Mouse (Mus musculus): ENCODE measurements around the gene Olfr61. TPM values are rescaled to one million over a fixed set of nuclear protein-coding genes. Genes with fewer than 3 reads are reported as not detected.
A peak's percentile ranks its signal among the peaks of the same experiment; 100 is the strongest.
"Not testable (repeated sequence)": the region's sequence is repeated elsewhere in the genome, so short reads cannot be mapped to it uniquely, and the experiment has no call there.

Gene Olfr61
- polyA plus RNA-seq (2015; fragmentation: Nextera tagmentation; extraction: Ambion mirVana), result not detected in 2 replicates

- not testable (repeated sequence) for H3K27ac ChIP-seq (ENCODE audit: low read length); H3K27me3 ChIP-seq (replicated peaks; ENCODE audit: control insufficient read depth, insufficient read depth, low read length); H3K9me3 ChIP-seq (ENCODE audit: control insufficient read depth, low read length); H3K36me3 ChIP-seq (ENCODE audit: control insufficient read depth, insufficient read depth); H3K9ac ChIP-seq (replicated peaks; ENCODE audit: low read depth, low read length); H3K4me3 ChIP-seq (replicated peaks; ENCODE audit: low read length); ATAC-seq; H3K4me1 ChIP-seq (replicated peaks; ENCODE audit: control insufficient read depth, insufficient read depth, low read length); H3K4me2 ChIP-seq (ENCODE audit: low read length)
- 92% methylated on average over 3 of the region's 3 CpGs for WGBS
Observed at GRCm38 (mm10) chr7:140628670-140629069, at the start of gene Olfr61. Olfr61 (plus strand) TSS chr7:140628970.

- 83% methylated on average over 2 of the region's 2 CpGs for WGBS
- H3K36me3 ChIP-seq (ENCODE audit: control insufficient read depth, insufficient read depth); H3K27ac ChIP-seq (ENCODE audit: low read length); H3K27me3 ChIP-seq (replicated peaks; ENCODE audit: control insufficient read depth, insufficient read depth, low read length); H3K4me3 ChIP-seq (replicated peaks; ENCODE audit: low read length); ATAC-seq; H3K4me1 ChIP-seq (replicated peaks; ENCODE audit: control insufficient read depth, insufficient read depth, low read length); H3K9me3 ChIP-seq (ENCODE audit: control insufficient read depth, low read length); H3K9ac ChIP-seq (replicated peaks; ENCODE audit: low read depth, low read length); H3K4me2 ChIP-seq (ENCODE audit: low read length): not testable (repeated sequence)
Observed at GRCm38 (mm10) chr7:140600969-140601368, 27.8 kb upstream of the Olfr61 start, which contains the start of gene Olfr46. Olfr46 (plus strand) TSS chr7:140601269.

DNA sequence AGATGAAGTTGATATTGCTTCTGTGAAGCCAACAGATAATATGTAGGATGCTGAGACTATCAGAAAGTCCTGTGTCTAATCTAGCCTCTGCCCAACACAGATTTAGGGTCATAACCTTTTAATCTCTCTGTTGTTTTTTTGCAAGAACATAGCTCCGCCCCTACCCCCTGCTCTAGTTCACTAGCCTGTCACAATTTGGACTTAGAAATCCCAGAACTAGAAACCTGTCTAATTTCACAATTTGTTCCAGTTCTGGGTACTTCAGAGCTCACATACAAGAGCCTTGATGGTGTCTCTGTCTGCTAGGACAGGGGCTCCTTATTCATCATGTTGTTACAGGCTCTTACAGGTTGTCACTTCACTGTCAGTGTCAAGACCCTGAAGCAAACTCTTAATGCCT, 1.8 kb downstream of the Olfr61 start:
- Histone ChIP-seq H3K36me3 (ENCODE audit: control insufficient read depth, insufficient read depth) (no peaks in the 10 kb centered on the region), H3K27me3 (replicated peaks; ENCODE audit: control insufficient read depth, insufficient read depth, low read length) (no peaks in the 10 kb centered on the region), H3K9ac (replicated peaks; ENCODE audit: low read depth, low read length) (no peak overlapping the region), H3K4me3 (replicated peaks; ENCODE audit: low read length) (no peak overlapping the region), H3K4me2 (ENCODE audit: low read length) (no peak overlapping the region), H3K9me3 (ENCODE audit: control insufficient read depth, low read length) (no peaks in the 10 kb centered on the region), H3K4me1 (replicated peaks; ENCODE audit: control insufficient read depth, insufficient read depth, low read length) (no peaks in the 10 kb centered on the region), H3K27ac (ENCODE audit: low read length) (no peak overlapping the region)
- 65% methylated on average over 1 of the region's 1 CpGs for WGBS
- no peak for ATAC-seq

- Histone ChIP-seq H3K9ac (replicated peaks; ENCODE audit: low read depth, low read length) (no peak within 1 kb of the TSS), H3K4me3 (replicated peaks; ENCODE audit: low read length) (no peak within 1 kb of the TSS), H3K9me3 (ENCODE audit: control insufficient read depth, low read length) (no peaks in the 10 kb centered on the region), H3K27me3 (replicated peaks; ENCODE audit: control insufficient read depth, insufficient read depth, low read length) (no peaks in the 10 kb centered on the region), H3K36me3 (ENCODE audit: control insufficient read depth, insufficient read depth) (no peaks in the 10 kb centered on the region), H3K4me2 (ENCODE audit: low read length) (no peak within 1 kb of the TSS), H3K27ac (ENCODE audit: low read length) (no peak within 1 kb of the TSS), H3K4me1 (replicated peaks; ENCODE audit: control insufficient read depth, insufficient read depth, low read length) (no peaks in the 10 kb centered on the region)
- no peak for ATAC-seq
- 74% methylated on average over 1 of the region's 1 CpGs for WGBS
Observed at GRCm38 (mm10) chr7:140646152-140646551, 17.4 kb downstream of the Olfr61 start, which contains the start of gene Olfr53. Olfr53 (plus strand) TSS chr7:140646452.

DNA sequence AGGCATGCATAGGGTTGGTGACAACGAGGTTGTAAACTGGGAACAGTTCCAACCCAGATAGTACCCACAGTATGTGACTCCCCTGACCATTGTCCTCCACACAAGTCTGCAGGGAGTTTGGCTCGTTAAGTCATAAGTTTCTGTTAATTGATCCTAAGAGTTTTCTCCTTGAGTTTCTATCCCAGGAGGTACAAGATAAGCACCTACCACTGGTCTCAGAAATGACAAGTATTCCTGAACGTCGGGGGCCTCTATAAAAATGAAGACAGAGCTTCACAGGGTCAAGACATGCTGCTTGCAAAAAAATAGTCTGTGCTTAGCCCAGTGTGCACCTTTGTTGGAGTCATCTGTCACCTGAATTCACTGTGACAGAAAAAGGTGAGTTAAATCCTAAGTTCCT, 30.9 kb downstream of the Olfr61 start, which contains the start of gene Olfr539:
TSS of gene Olfr539 (plus strand) at position 301 of the 400 bp plus-strand sequence.
- Histone ChIP-seq H3K27me3 (replicated peaks; ENCODE audit: control insufficient read depth, insufficient read depth, low read length) (no peaks in the 10 kb centered on the region), H3K9me3 (ENCODE audit: control insufficient read depth, low read length) (no peaks in the 10 kb centered on the region), H3K4me2 (ENCODE audit: low read length) (no peak within 1 kb of the TSS), H3K4me3 (replicated peaks; ENCODE audit: low read length) (no peak within 1 kb of the TSS), H3K4me1 (replicated peaks; ENCODE audit: control insufficient read depth, insufficient read depth, low read length) (no peaks in the 10 kb centered on the region), H3K27ac (ENCODE audit: low read length) (no peak within 1 kb of the TSS), H3K36me3 (ENCODE audit: control insufficient read depth, insufficient read depth) (no peaks in the 10 kb centered on the region), H3K9ac (replicated peaks; ENCODE audit: low read depth, low read length) (no peak within 1 kb of the TSS)
- 61% methylated on average over 4 of the region's 4 CpGs for WGBS
- no peak for ATAC-seq

GRCm38 (mm10) chr7:140670693-140671092, 41.9 kb downstream of the Olfr61 start:
- not testable (repeated sequence) for H3K27me3 ChIP-seq (replicated peaks; ENCODE audit: control insufficient read depth, insufficient read depth, low read length); H3K27ac ChIP-seq (ENCODE audit: low read length); ATAC-seq; H3K9ac ChIP-seq (replicated peaks; ENCODE audit: low read depth, low read length); H3K9me3 ChIP-seq (ENCODE audit: control insufficient read depth, low read length); H3K4me1 ChIP-seq (replicated peaks; ENCODE audit: control insufficient read depth, insufficient read depth, low read length); H3K4me2 ChIP-seq (ENCODE audit: low read length); H3K36me3 ChIP-seq (ENCODE audit: control insufficient read depth, insufficient read depth); H3K4me3 ChIP-seq (replicated peaks; ENCODE audit: low read length)
- WGBS, result 87% methylated on average over 3 of the region's 3 CpGs

GRCm38 (mm10) chr7:140675863-140676262, 47.1 kb downstream of the Olfr61 start:
- no peak overlapping the region for H3K4me2 ChIP-seq (ENCODE audit: low read length)
- H3K9me3 ChIP-seq (ENCODE audit: control insufficient read depth, low read length), result no peaks in the 10 kb centered on the region
- 6% methylated on average over 4 of the region's 6 CpGs for WGBS
- no peak overlapping the region for H3K27ac ChIP-seq (ENCODE audit: low read length)
- no peak overlapping the region for H3K9ac ChIP-seq (replicated peaks; ENCODE audit: low read depth, low read length)
- no peaks in the 10 kb centered on the region for H3K4me1 ChIP-seq (replicated peaks; ENCODE audit: control insufficient read depth, insufficient read depth, low read length)
- H3K4me3 ChIP-seq (replicated peaks; ENCODE audit: low read length), result 0 out of 2 replicates have a peak overlapping the region, but pooled peaks have one; percentile 4
- H3K36me3 ChIP-seq (ENCODE audit: control insufficient read depth, insufficient read depth), result no peaks in the 10 kb centered on the region
- no peak for ATAC-seq
- no peaks in the 10 kb centered on the region for H3K27me3 ChIP-seq (replicated peaks; ENCODE audit: control insufficient read depth, insufficient read depth, low read length)

DNA sequence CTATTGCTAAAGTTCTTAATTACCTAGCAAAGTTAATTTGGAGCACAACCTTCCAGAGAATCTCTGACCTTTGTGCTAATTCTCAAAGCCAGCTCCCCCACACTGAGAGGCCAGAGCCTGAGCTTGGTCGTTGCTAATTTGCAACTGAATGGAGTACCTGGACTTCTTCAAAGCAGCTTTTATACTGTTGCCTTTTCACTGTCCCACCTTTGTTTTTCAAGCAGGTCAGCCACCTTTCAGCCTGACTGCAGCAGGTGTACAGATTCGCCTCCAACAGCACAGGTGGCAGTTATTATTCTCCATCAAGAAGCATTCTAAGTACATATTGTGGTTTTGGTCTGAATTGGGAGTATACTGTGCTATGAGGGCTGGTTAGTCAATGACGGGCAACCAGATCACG, 50.8 kb downstream of the Olfr61 start:
- not testable (repeated sequence) for ATAC-seq
- WGBS, result 68% methylated on average over 4 of the region's 4 CpGs

GRCm38 (mm10) chr7:140681651-140682050, 52.9 kb downstream of the Olfr61 start, which contains the start of gene Olfr45:
Olfr45 (plus strand) TSS chr7:140681951.
- Histone ChIP-seq H3K4me2 (ENCODE audit: low read length) (no peak within 1 kb of the TSS), H3K4me3 (replicated peaks; ENCODE audit: low read length) (no peak within 1 kb of the TSS)
- 76% methylated on average over 1 of the region's 1 CpGs for WGBS

More for the DNA sequence above, 50.8 kb downstream of the Olfr61 start:
- not testable (repeated sequence) for H3K4me3 ChIP-seq (replicated peaks; ENCODE audit: low read length); H3K36me3 ChIP-seq (ENCODE audit: control insufficient read depth, insufficient read depth); H3K9ac ChIP-seq (replicated peaks; ENCODE audit: low read depth, low read length); H3K4me2 ChIP-seq (ENCODE audit: low read length); H3K4me1 ChIP-seq (replicated peaks; ENCODE audit: control insufficient read depth, insufficient read depth, low read length); H3K27ac ChIP-seq (ENCODE audit: low read length); H3K27me3 ChIP-seq (replicated peaks; ENCODE audit: control insufficient read depth, insufficient read depth, low read length); H3K9me3 ChIP-seq (ENCODE audit: control insufficient read depth, low read length)

More at GRCm38 (mm10) chr7:140681651-140682050, 52.9 kb downstream of the Olfr61 start, which contains the start of gene Olfr45:
- Histone ChIP-seq H3K36me3 (ENCODE audit: control insufficient read depth, insufficient read depth) (no peaks in the 10 kb centered on the region), H3K27ac (ENCODE audit: low read length) (no peak within 1 kb of the TSS), H3K9ac (replicated peaks; ENCODE audit: low read depth, low read length) (no peak within 1 kb of the TSS), H3K9me3 (ENCODE audit: control insufficient read depth, low read length) (no peaks in the 10 kb centered on the region), H3K4me1 (replicated peaks; ENCODE audit: control insufficient read depth, insufficient read depth, low read length) (no peaks in the 10 kb centered on the region), H3K27me3 (replicated peaks; ENCODE audit: control insufficient read depth, insufficient read depth, low read length) (no peaks in the 10 kb centered on the region)
- ATAC-seq, result no peak
